Mouse (Mus musculus) kidney, adult 9 months (tissue): ENCODE data around the gene Rps6kc1.
"Not testable (repeated sequence)": the region's sequence is repeated elsewhere in the genome, so short reads cannot be mapped to it uniquely, and the experiment has no call there.

Experiments used
- DNase-seq: peaks from one replicate; pipeline ENCODE4 v3.0.0; 2022

Rps6kc1 gene

GRCm38 (mm10) chr1:190911415-190912123 lies at the start of gene Rps6kc1:
Rps6kc1 (minus strand) TSS chr1:190911770.
- peak; percentile 77 for DNase-seq

- no peak for DNase-seq
These were observed 47.3 kb upstream of the Rps6kc1 start for GRCm38 (mm10) chr1:190958821-190959220.

- no peak for DNase-seq
These were observed 41.4 kb upstream of the Rps6kc1 start for GRCm38 (mm10) chr1:190953009-190953408.

- DNase-seq, result no peak
These were observed 39.4 kb upstream of the Rps6kc1 start for GRCm38 (mm10) chr1:190951014-190951413.

- DNase-seq, result peak; percentile 19
These were observed 37.3 kb upstream of the Rps6kc1 start for GRCm38 (mm10) chr1:190948846-190949245.

- DNase-seq, result no peak
These were observed 36.9 kb upstream of the Rps6kc1 start for GRCm38 (mm10) chr1:190948439-190948838.

DNA sequence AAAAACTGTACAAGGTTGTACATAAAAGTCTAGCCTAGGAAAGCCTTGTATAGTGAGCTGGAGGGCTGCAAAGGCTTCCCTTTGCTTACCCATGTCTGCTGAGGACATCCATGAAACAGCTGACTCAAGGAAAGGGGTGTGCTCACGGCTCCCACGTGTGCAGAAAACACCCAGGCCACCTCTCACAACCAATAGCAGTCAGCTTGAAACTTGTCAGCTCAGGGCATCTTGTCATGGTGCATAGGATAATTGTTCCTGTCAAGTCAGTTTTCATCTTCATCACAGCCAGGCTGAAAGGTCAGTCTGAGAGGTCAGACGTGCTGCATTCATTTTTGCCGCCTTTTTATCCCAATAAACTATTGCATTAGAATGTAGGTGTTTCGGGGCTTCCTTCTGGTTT lies 36.4 kb upstream of the Rps6kc1 start:
- DNase-seq, result no peak

DNA sequence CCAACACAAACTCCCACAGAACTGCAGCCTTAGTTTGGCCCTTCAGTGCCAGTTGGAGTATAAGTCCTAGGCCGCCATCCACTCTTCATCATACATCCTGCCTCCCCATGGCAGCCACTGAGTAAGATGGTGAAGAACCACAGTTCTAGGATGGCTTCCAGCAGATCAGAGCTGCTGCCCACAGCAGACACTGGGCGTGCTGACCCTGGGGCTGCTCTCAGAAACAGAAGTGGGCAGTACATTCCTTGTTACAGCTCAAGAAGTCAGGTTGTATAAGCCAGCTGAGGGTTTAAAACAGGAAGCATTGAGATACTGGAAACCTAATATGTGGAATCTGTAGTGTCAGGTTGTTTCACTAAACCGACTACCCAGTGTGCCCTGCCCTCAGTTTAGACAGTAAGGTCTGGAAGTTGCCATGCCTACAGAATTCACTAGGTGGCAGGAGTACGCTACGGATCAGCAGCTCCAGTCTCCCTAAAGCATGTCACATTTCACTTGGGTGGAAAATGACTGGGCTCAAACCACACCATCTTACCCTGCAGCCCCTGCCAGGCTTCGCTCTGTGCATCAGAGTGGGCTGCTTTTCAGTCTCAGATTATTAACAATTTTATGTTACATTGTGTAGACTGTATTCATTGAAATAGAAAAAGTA lies 32.7 kb upstream of the Rps6kc1 start:
- peak; percentile 80 for DNase-seq

DNA sequence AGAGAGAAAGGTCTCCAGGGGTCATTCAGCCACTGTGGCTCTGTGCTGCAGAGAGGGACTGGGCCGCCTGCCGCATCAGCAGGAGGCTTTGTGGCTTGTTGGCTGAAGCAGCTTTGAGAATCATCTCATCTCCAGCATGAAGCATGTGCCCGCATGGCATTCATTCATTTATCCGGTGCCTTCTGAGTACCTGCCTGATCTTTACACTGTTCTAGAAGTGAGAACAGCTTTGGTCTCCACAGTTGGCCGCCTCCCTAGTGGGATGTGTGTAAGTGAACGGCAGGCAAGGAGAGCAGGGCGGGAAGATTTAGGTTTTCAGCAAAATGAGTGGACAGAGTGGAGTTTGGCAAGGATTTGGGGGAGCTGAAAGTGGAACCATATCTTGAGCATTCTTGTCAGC lies 28.2 kb upstream of the Rps6kc1 start:
- DNase-seq, result no peak

DNA sequence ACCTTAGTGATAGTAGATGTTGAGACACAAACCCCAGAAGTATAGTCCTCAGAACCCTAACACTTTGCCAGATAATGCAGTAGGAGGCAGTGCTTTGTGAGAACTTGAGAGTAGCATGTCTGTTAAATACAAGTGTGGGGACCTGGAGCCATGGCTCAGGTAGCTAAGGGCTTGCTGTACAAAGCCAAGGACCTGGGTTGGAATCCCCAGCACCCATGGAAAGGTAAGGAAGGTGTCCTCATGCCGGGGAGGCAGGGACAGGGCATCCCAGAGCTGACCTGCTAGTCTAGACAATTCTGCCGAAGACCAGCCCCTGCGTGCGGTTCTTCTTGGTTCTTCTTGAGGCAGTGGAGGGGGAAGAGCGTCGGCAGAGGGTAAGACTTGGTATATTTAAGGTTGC lies 18.6 kb upstream of the Rps6kc1 start:
- no peak for DNase-seq

DNA sequence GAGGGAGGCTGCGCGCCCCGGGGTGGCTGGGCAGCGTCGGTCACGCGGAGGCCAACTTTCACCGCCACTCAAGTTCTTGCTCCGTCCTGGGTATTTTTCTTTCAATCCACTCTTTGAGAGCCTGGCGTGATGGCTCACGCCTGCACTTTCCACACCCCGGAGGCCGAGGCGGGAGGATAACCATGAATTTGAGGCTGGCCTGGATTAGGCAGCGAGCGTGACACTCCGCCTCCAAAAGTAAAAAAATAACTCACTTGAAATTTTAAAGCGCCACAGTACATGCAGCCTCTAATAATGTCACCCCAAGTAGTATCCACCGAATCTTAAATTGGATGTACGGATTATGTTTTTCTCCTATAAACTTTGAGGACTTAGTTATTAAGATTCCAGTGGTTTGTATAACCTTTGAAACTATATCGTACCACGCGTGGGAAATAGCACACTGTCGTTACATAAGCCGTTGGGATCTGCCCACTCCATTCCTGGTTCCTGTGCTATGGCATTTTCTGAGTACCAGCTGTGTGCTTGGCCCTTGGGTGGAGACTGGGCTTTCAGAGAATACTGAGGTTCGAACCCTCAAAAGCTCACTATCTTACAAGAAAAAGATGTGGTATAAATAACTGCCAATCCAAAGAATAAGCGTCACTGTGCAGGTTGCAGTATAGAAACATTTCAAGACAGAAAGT lies 17.6 kb upstream of the Rps6kc1 start:
- DNase-seq, result peak; percentile 76

GRCm38 (mm10) chr1:190928370-190929009 lies 16.9 kb upstream of the Rps6kc1 start:
- DNase-seq, result peak; percentile 99

- DNase-seq, result peak; percentile 20
These were observed 16.3 kb upstream of the Rps6kc1 start for GRCm38 (mm10) chr1:190927751-190928369.

DNA sequence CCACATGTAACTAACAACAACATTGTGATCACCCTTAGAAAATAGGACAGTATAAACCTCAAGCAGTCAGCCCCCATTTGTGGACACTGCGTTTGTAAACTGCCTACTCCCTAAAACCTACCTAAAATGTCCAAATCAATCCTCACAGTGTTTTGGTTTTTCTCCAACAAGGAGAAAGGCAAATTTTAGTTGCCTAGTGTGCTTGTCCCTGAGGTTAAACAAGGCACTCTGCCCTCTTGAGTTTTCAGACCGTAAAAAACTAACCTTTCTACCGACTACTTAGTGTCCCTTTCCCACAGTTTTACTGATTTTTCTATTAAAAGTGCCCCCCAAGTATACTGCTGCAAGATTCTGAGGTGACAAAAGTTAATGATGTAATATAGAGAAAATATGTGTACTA lies 15.7 kb upstream of the Rps6kc1 start:
- no peak for DNase-seq

GRCm38 (mm10) chr1:190924812-190925211 lies 13.2 kb upstream of the Rps6kc1 start, which contains the start of gene Angel2:
Angel2 (plus strand) TSS chr1:190925112.
- DNase-seq, result not testable (repeated sequence)

DNA sequence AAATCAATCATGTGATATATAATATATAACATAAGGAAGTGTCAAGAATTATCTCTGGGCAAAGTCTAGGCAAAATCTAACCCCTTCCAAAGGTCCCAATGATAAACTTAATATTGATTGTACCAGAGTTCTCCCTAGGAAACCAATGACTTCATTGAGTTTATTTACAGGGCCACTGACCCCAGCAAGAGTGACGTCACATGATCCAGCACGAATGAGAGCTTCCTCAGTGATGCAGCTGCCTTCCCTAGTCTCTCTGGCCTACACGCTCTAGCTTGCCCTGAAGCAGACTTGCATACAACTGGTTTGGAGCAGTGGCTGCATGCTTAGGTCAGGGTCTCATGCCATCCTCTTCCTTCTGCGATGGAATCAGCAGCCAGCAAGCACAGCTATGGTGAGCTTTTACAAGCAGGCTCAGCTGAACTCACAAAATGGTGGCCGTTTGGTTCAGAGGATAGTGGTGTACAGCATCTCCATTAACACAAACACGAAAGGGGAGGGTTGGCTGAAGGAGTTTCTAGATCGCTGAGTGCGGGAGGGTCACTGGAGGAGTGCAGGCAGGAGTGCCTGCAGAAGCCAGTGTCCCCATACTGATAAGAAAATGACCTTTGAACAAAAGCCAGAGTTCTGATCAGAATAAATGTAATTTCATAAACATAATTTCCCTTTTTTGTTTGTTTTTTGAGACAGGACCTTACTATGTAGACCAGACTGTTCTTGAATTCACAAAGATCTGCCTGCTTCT lies 8.3 kb upstream of the Rps6kc1 start:
- no peak for DNase-seq

- DNase-seq, result no peak
These were observed 7.4 kb upstream of the Rps6kc1 start for GRCm38 (mm10) chr1:190918938-190919337.

GRCm38 (mm10) chr1:190912623-190913022 lies 1.1 kb upstream of the Rps6kc1 start:
- DNase-seq, result no peak

DNA sequence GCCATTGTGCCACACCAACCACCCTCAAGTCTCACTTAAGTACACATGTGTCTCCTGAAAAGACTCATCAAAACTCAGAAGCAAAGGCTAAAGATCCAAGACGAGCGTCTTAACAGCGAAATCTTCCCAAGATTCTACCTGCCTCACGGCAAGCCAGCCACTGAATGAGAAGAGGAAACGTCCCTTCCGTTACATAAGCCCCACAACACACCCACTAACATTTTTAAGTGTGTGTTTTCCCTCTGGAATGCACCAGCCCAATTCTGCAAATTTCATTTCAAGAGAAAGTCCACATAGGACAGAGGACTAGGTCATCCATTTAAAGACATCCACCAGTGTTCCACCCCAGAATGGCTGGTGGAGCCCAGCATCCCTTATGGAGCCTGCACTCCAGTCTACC lies 734 bp downstream of the Rps6kc1 start:
- DNase-seq, result no peak

- DNase-seq, result no peak
These were observed 6.9 kb downstream of the Rps6kc1 start for GRCm38 (mm10) chr1:190904714-190905113.

- no peak for DNase-seq
These were observed 7.4 kb downstream of the Rps6kc1 start for GRCm38 (mm10) chr1:190904136-190904535.

DNA sequence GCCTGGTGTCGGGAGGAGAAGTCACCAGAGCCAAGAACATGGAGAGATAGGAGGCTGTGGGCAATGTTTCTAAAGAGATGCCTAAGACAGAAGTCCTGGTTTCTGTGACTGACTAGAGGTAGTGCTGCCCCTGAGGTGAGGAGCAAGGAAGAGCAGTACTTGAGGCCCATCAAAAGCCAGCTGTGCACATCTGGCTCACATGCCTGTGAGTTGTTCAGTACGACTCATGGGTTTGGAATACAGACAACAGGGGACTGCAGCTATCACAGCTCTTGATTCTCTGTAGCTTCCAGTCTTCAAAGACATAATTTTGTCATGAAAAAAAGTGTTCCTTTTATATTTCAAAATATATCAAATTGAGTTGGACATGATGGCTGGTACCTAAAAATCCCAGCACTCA lies 10.5 kb downstream of the Rps6kc1 start:
- no peak for DNase-seq
